Mouse (Mus musculus) lung, adult 18-20 months (tissue): Measurements from ENCODE around the gene Ywhab.

Source experiments
- DNase-seq, 2 experiments: peaks; one replicate each; pipeline ENCODE4 v3.0.0; 2022; ENCODE audit warnings: mixed read lengths in 2 of 2

The Ywhab gene

DNA sequence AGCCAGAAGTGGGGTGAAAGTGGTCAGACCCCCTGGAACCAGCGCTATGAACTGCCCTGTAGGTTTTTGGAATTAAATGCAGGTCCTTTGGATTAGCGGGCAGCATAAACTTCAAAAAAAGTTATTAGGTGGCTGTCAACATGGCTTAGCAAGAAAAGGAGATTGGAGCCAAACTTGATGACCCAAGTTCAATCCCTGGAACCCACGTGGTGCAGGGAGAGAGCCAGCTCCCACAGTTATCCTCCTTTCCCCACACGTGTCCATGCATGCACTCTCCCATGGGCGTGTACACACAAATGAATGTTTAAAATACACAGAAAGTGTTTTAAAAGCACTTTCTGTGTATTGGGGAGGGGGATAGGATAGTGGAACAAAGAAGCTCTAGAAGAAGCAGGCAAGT, 15.7 kb downstream of the Ywhab start:
- no peak for DNase-seq

DNA sequence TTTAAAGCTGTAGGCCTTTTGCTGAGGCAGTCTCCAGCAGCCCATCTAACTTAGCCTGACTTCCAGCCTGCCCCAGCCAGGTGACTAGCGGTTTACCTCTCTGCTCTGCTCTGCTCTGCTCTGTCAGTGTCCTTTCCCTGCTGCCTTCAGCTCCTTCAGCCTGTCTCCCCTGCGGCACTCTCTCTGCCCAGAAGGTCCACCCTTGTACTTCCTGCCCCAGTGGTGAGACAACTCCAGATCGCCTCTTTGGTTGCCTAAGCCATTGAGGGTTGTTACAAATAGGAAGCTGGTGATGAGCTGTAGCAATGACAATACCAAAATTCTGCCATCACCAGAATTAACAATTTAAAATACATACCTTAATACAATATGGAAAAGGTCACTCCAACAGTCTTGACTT, 16.2 kb downstream of the Ywhab start:
- no peak for DNase-seq

DNA sequence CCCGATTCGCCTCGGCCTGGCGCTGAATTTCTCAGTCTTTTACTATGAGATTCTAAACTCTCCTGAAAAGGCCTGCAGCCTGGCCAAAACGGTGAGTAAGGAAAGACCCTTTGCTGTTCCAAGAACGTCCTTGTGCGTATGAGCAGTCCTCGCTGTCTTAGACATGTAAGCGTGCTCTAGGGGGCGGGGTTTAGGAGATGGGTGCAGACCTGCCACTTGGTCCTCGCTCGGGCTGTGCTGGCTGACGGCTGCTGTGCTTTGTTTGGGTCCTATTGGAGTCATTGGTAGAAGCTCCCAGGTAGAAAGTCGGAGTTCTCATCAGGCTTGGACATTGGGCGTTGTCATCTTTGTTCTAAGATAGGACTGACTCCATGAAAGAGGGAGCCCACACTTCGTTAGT, 20.5 kb downstream of the Ywhab start:
- no peak for DNase-seq

DNA sequence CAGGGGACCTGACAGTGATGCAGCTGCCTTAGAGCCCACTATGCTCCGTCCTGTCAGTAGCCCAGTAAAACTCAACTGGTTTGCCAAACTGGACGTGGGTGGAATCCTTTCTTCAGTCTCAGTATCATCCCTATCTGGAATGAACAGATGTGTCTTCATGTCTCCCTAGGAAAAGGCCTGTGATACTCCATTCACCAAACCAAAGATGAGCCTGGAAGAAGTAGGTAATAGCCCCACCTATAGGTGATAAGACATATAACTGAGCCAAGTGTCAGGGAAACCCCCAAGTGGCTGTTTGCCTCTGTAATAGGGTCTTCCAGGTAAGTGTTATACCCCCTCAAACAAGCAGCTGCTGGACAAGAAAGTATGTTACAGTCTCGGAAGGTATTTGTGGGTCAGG, 24.1 kb downstream of the Ywhab start:
- DNase-seq = no peak

DNA sequence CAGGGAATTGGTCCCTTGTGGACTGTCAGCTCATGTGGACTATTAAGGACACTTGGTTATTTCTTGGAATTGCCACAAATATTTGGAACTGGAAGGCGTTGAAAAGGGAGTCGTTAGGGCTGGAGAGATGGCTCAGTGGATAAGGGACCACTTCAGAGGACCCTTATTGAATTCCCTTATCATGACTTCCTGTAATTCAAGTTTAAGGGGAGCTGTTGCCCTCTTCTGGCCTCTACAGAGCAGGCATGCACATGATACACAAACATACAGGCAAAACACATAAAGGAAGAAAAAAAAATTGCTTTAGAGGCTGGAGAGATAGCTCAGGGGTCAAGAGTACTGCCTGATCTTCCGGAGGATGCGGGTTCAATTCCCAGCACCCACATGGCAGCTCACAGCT, 25.2 kb downstream of the Ywhab start:
- no peak for DNase-seq

DNA sequence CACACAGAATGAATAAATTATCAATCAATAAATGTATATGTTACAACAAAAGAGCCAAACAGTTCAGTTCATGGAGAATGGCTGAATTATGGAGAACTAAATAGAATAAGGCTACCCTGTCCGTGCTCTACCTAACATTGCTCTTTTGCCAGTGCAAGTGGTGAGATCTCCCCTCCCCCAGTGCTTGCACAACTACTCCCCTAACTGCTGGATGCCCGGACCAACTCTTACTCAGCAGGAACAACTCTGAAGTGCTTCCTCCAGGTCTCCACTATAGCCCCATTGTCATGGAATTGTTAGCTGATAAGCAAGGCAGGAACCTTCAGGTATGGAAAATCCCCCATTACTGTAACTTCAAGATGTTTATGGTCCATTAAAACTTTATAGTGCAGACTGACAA, 27.3 kb downstream of the Ywhab start:
- DNase-seq = peak in 1 of 2 experiments; percentile 25

DNA sequence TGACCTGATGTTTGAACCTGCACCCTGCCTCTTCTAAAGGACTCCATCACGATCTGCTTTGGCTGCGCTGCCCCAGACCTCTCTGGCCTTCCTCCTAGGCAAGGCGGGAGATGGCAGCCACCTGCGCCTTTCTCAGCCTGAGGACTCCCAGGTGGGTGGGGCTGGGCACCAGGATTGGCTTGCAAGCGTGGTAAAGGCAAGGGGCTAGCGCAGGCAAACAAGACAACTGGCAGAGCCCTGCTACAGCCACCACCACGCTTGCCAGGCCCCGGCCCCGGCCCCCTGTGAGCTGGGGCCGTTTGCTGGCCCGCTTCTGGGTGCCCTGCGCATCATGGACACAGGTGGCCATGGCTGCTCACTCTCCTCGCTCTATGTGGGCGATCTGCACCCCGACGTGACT, 30.4 kb downstream of the Ywhab start, which contains the start of gene Pabpc1l:
Gene Pabpc1l, plus strand, starts transcription at position 301 of the 400 bp plus-strand sequence.
- no peak for DNase-seq

DNA sequence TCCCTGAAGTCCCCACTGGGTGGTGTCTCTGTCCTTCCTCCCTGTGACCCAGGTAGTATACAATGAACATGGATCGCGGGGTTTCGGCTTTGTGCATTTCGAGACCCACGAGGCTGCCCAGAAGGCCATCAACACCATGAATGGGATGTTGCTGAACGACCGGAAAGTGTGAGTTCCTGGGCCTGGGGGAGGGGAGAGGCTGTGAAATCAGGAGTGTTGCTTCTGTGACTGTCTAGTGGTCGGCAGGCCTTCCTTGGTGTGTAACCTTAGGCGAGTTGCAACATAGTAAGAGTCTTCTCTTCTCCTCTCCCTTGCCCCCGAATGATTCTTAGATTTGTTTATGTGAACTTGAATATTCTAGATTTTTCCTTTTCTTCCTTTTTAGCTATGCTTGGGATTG, 36.4 kb downstream of the Ywhab start:
- no peak for DNase-seq

DNA sequence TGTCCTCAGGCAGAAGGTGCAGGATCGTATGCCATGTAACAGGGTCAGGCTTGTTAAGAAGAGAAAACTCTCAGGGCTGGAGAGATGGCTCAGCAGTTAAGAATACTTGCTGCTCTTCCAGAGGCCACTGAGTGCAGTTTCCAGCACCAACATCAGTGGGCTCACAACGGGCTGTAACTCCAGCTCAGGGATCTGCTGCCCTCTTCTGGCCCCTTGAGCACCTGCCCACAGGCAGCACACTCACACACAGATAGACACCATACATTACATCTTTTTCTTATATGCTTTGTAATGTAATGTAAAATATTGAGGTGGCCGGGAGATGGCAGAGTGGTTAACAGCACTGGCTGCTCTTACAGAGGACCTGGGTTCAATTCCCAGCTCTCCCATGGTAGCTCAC, 38.2 kb downstream of the Ywhab start:
- DNase-seq = no peak

DNA sequence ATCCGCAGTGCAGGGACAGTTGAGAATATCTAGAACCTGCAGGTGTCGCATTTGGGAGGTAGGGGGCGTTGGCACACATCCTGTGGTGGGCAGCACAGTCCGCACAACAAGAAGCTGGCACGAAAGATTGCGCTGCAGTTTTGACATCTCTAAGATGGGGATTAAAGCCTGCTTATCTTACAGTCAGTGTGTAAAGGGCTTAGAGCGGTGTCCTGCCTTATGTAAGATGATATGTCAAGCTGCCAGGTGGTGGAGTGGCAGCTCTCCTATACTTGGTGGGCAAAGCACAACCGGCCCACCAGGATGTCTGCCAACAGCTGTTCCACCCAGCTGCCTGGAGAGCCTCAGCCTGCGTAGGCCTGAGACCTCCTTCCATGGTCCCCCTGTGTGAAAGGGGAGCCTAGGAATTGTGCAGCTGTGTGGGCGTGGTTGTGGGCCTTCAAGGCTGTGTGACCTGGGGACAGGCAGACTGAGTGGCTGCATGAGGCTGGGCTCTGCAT, 41.8 kb downstream of the Ywhab start:
- no peak for DNase-seq

DNA sequence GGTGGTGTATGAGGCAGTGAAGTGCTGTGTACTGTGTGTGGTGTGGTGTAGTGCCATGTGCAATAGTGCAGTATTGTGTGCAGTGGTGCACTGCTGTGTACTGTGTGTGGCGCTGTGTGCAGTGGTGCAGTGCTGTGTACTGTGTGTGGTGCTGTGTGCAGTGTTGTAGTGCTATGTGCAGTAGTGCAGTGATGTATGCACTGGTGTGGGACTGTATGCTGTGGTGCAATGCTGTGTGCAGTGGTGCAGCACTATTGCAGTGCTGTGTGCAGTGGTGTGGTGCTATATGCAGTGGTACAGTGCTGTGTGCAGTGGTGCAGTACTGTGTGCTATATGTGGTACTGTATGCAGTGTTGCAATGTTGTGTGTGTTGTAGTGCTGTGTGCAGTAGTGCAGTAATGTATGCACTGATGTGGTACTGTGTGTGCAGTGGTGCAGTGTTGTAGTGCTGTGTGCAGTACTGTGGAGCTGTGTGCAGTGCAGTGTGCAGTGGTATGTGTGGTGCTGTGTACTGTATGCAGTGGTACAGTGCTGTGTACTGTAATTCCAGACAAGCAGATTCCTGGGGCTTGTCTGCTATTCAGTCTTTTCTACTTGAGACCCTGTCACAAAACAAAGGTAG, 43.8 kb downstream of the Ywhab start:
- no peak for DNase-seq

DNA sequence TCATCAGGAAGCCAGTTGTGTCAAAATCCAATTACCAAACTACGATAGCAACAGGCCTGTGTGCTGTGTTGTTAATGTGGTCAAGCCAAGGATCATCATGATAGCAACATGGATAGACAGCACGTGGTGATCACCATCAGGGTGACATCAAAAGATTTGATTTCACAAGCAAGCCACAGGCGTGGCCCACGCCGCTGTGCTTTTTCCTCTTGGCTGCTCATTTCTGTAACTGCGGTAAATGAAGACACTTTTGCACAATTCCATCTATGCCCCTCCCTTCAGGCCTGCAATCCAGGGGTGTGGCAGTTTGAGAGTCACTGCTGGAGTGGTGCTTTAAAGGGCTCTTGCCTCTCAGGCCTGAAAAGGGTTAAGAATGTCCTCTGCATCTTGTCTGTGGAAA, 46.2 kb downstream of the Ywhab start:
- DNase-seq = peak; percentile 19 to 30

DNA sequence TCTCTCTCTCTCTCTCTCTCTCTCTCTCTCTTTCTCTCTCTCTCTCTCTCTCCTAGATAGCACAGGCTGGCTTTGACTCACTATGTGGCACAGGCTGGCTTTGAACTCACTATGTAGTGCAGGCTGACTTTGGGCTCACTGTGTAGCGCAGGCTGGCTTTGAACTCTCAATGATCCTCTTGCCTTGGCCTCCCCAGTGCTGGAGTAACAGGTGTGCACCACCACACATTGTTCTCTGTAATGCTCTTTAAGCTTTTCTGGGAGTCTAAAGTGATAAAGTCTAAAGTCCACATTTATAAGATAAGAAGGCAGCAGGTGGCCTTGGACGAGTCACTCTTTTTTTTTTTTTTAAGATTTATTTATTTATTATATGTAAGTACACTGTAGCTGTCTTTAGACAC, 46.8 kb downstream of the Ywhab start:
- no peak for DNase-seq

DNA sequence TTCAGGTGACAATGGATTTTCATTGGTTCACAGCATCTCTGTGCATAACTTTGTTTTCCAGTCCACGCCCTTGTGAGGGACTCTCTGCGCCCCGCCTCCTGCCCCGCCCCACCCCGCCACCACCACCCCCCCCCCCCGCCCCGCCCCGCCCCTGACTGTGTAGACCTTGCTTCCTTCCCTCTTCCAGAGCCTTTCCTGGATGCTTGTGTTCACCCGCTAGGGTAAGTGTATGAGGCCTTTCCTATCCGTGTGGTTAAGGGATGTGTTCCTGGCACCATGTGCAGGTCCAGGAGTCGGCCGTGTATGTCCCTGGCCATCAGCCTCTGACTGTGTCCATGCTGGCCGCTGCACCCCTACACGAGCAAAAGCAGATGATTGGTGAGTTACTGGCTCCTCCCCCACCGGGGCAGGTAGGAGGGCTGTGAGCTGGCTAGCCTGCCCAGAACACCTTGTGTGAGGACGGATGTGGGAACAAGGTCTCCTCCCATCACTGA, 52.5 kb downstream of the Ywhab start:
- DNase-seq = peak; percentile 66 to 72

DNA sequence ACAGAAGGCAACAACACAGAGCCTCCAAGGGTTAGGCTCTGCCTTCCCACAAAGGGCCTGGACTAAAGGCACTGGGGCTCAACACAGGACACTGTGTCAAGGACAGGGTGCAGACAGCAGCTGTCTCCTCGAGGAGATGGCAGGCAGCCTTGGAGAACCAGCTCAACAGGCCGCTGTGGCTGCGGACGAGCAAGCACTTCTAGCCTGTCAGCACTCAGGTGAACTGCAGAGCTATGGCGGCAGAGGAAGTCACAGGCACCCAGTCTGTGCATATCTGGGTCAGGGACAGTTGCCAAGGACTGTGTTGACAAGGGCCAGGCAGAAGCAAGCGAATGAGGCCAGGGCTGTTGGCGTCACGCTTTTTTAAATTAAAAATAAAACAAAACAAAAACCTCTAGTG, 59.0 kb downstream of the Ywhab start:
- DNase-seq = no peak

DNA sequence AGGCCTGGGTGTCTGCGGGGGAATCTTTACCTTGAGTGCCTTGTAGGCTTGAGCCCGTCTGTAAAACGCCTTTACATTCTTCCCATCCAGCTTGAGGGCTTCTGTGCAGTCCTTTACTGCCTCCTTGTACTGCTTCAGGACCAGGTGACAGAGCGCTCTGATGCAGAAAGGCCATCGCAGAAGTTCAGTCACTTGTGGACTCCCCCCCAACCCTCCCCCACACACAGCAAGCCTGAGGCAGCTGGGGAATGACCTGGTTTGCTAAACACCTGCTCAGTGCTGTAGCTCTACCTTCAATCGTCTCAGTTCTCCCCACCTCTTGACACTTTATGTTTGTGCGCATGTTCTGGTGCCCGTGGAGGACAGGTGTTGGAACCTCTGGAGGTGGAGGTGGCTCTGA, 59.9 kb downstream of the Ywhab start:
- no peak for DNase-seq

DNA sequence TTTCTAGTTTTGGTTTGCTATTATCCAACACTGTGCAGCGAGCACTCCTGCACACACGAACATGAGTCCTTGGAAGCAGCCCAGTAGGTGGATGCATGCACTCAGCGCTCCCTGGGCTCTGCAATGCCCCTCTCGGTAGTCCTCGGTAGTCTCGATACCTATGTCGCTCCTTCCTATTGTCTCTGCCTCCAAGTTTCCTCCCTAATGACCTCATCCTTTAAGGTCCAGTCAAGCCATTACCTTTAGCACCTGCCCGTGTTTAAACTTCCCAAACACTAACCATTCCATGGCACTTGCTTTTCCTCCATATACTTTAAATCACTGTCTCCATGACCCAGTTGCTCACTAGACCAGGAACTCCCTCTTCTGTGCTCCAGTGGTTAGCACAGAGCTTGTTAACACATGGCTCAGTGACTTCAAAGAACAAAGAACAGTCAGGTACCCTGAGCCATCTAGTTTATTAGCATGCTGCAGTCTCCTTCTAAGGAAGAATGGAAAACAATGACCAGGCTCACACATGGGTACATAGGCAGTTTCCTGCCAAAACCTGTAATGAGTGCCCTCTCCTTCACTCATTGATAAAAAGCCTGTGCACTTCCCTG, 65.0 kb downstream of the Ywhab start:
- no peak for DNase-seq
